Mouse (Mus musculus) MEL (cell line): Measurements from ENCODE around the gene Grpel1. TPM values are rescaled to one million over a fixed set of nuclear protein-coding genes. Genes with fewer than 3 reads are reported as not detected.

Experiments
- DNase-seq: peaks from one replicate; pipeline ENCODE4 v3.0.0; 2011; ENCODE audit warnings: low read depth, low spot score
- H3K27ac ChIP-seq: 2 replicates; pipeline ENCODE4 v1.5.1; 2012; ENCODE audit warnings: low read depth, mild to moderate bottlenecking, control low read depth, low read length, moderate library complexity; ENCODE audit not compliant: control insufficient read depth
- H3K27me3 ChIP-seq, 2 experiments: fragments of 150-350 bp in 1 of 2; sonication (generic) in 1 of 2; 2 replicates each; pipeline ENCODE4 v1.6.1; 2012; ENCODE audit warnings: low read length in 2 of 2, mild to moderate bottlenecking in 2 of 2, improper control_type of control experiment in 1 of 2, moderate library complexity in 1 of 2; ENCODE audit not compliant: insufficient read depth in 2 of 2, control insufficient read depth in 1 of 2
- H3K36me3 ChIP-seq, 2 experiments: 2 replicates each; pipeline ENCODE4 v1.6.1; 2012 to 2014; ENCODE audit warnings: low read length in 2 of 2, improper control_type of control experiment in 1 of 2, inconsistent platforms in 1 of 2, mild to moderate bottlenecking in 1 of 2; ENCODE audit not compliant: insufficient read depth in 2 of 2, control insufficient read depth in 1 of 2
- H3K4me1 ChIP-seq, 2 experiments: fragments of 150-350 bp in 1 of 2; sonication (generic) in 1 of 2; 2 replicates each; pipeline ENCODE4 v1.6.1; 2012; ENCODE audit warnings: low read length in 2 of 2, improper control_type of control experiment in 1 of 2, mild to moderate bottlenecking in 1 of 2; ENCODE audit not compliant: insufficient read depth in 2 of 2, control insufficient read depth in 1 of 2
- H3K4me3 ChIP-seq, 2 experiments: fragments of 150-350 bp in 1 of 2; sonication (generic) in 1 of 2; 2 replicates each; pipeline ENCODE4 v1.5.1; 2012; ENCODE audit warnings: low read depth in 2 of 2, low read length in 2 of 2, mild to moderate bottlenecking in 2 of 2, moderate library complexity in 2 of 2, control low read depth in 1 of 2, improper control_type of control experiment in 1 of 2; ENCODE audit not compliant: control insufficient read depth in 1 of 2, insufficient read depth in 1 of 2
- H3K79me2 ChIP-seq: 2 replicates; pipeline ENCODE4 v1.6.1; 2012; ENCODE audit warnings: mild to moderate bottlenecking, low read length, moderate library complexity; ENCODE audit not compliant: control insufficient read depth, poor library complexity, insufficient read depth
- H3K9ac ChIP-seq: 2 replicates; pipeline ENCODE4 v1.6.1; 2012; ENCODE audit warnings: low read depth, mild to moderate bottlenecking, control low read depth, low read length, moderate library complexity; ENCODE audit not compliant: control insufficient read depth, poor library complexity, severe bottlenecking
- H3K9me3 ChIP-seq: fragments of 150-350 bp; sonication (generic); replicated peaks from 2 replicates; pipeline ENCODE4 v1.6.1; 2012; ENCODE audit warnings: mild to moderate bottlenecking, low read length, improper control_type of control experiment, moderate library complexity; ENCODE audit not compliant: insufficient read depth
- CHD1 ChIP-seq: IDR thresholded peaks from 2 replicates; pipeline ENCODE4 v1.6.1; 2012; ENCODE audit warnings: low read depth, mild to moderate bottlenecking, inconsistent platforms, low read length, improper control_type of control experiment
- CHD2 ChIP-seq: IDR thresholded peaks from 2 replicates; pipeline ENCODE4 v1.6.1; 2011; ENCODE audit warnings: low read length, improper control_type of control experiment
- E2F4 ChIP-seq: IDR thresholded peaks from 2 replicates; pipeline ENCODE4 v1.6.1; 2011; ENCODE audit warnings: low read depth, low read length, improper control_type of control experiment, borderline replicate concordance
- ELF1 ChIP-seq: IDR thresholded peaks from 2 replicates; pipeline ENCODE4 v1.6.1; 2014; ENCODE audit warnings: low read depth, mild to moderate bottlenecking, inconsistent platforms, low read length, improper control_type of control experiment, moderate library complexity
- GATA1 ChIP-seq: IDR thresholded peaks from 2 replicates; pipeline ENCODE4 v1.6.1; 2011; ENCODE audit warnings: low read depth, low read length, improper control_type of control experiment
- MAFK ChIP-seq: IDR thresholded peaks from 2 replicates; pipeline ENCODE4 v1.6.1; 2011; ENCODE audit warnings: low read depth, mild to moderate bottlenecking, low read length, improper control_type of control experiment, borderline replicate concordance
- MAX ChIP-seq: IDR thresholded peaks from 2 replicates; pipeline ENCODE4 v1.6.1; 2011; ENCODE audit warnings: low read length, improper control_type of control experiment
- MAZ ChIP-seq: IDR thresholded peaks from 2 replicates; pipeline ENCODE4 v1.6.1; 2012; ENCODE audit warnings: low read depth, mild to moderate bottlenecking, inconsistent platforms, low read length, improper control_type of control experiment
- MEF2A ChIP-seq: IDR thresholded peaks from 2 replicates; pipeline ENCODE4 v1.6.1; 2014; ENCODE audit warnings: low read depth, mild to moderate bottlenecking, inconsistent platforms, low read length, improper control_type of control experiment; ENCODE audit not compliant: poor library complexity, insufficient replicate concordance, severe bottlenecking; ENCODE audit errors: extremely low read depth
- NELFE ChIP-seq: IDR thresholded peaks from 2 replicates; pipeline ENCODE4 v1.6.1; 2011; ENCODE audit warnings: low read depth, low read length, improper control_type of control experiment
- NRF1 ChIP-seq: IDR thresholded peaks from 2 replicates; pipeline ENCODE4 v1.6.1; 2014; ENCODE audit warnings: low read depth, mild to moderate bottlenecking, inconsistent platforms, low read length, improper control_type of control experiment, moderate library complexity; ENCODE audit not compliant: poor library complexity, insufficient read depth, severe bottlenecking
- POLR2AphosphoS2 ChIP-seq: IDR thresholded peaks from 2 replicates; pipeline ENCODE4 v1.6.1; 2011; ENCODE audit warnings: low read length, improper control_type of control experiment
- POLR2AphosphoS5 ChIP-seq: IDR thresholded peaks from 2 replicates; pipeline ENCODE4 v1.6.1; 2012; ENCODE audit warnings: low read depth, borderline replicate concordance, mild to moderate bottlenecking, inconsistent platforms, low read length, moderate library complexity, mixed read lengths
- SIN3A ChIP-seq: IDR thresholded peaks from 2 replicates; pipeline ENCODE4 v1.6.1; 2012; ENCODE audit warnings: low read length, improper control_type of control experiment, inconsistent platforms
- TCF12 ChIP-seq: IDR thresholded peaks from 2 replicates; pipeline ENCODE4 v1.6.1; 2014; ENCODE audit warnings: low read depth, mild to moderate bottlenecking, inconsistent platforms, low read length, improper control_type of control experiment, moderate library complexity
- USF2 ChIP-seq, 2 experiments: IDR thresholded peaks; 2 replicates each; pipeline ENCODE4 v1.6.1; 2011 to 2012; ENCODE audit warnings: improper control_type of control experiment in 2 of 2, low read length in 2 of 2, borderline replicate concordance in 1 of 2, inconsistent platforms in 1 of 2, low read depth in 1 of 2, mild to moderate bottlenecking in 1 of 2; ENCODE audit not compliant: insufficient read depth in 1 of 2
- polyA plus RNA-seq, 2 experiments: library from polyadenylated mRNA; stranded (reverse) in 1 of 2; unstranded in 1 of 2; fragments of >175 nt in 1 of 2; fragments of >200 nt in 1 of 2; gene quantifications; 2 replicates each; pipeline versions ENCODE4 v1.2.1 to v1.2.4; 2012; ENCODE audit warnings: low replicate concordance in 2 of 2, low read depth in 1 of 2; ENCODE audit not compliant: insufficient read length in 2 of 2, insufficient read depth in 1 of 2, missing spikeins in 1 of 2
- total RNA-seq: library from RNA; depleted of rRNA; stranded (reverse); fragments of 300-350 nt; gene quantifications from 2 replicates; pipeline ENCODE4 v1.2.3, GENCODE M21; 2012

The Grpel1 gene
- total and polyA plus RNA-seq, 3 experiments: 41.1 to 87.4 (median 75.7) TPM

DNA sequence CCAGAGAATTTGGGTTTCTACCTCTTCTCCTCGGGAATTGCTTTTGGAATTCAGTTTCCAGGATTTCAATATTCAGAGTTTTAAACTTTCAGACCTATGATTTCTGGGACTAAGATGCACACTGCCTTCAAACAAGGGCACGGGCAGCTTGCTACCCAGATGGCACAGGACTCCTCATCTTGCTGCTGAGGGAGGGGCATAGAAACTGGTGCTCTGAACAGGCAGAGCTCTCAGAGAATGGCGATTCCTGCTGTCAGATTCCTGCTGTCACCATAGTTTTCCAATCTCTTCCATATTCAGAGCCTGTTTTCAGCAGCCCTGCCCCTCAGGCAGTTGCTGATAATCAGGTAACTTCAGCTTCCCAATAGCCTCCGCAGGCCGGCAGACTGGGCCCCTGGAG lies 50.8 kb downstream of the Grpel1 start:
- no peak for DNase-seq
- Histone ChIP-seq H3K27ac (no peak overlapping the region; the same call in 1 of the 2 replicates), H3K9me3 (no peaks in the 10 kb centered on the region), H3K36me3 (peaks cover 3 to 11% of the 10 kb centered on the region in 2 experiments; a peak in 3 of 4 replicates), H3K4me3 (no peak overlapping the region), H3K4me1 (no peaks in the 10 kb centered on the region), H3K9ac (no peak overlapping the region), H3K27me3 (no peaks in the 10 kb centered on the region), H3K79me2 (no peaks in the 10 kb centered on the region)
- TF ChIP-seq MAX: no peak
- TF ChIP-seq MAFK: no peak
- TF ChIP-seq CHD2: no peak

DNA sequence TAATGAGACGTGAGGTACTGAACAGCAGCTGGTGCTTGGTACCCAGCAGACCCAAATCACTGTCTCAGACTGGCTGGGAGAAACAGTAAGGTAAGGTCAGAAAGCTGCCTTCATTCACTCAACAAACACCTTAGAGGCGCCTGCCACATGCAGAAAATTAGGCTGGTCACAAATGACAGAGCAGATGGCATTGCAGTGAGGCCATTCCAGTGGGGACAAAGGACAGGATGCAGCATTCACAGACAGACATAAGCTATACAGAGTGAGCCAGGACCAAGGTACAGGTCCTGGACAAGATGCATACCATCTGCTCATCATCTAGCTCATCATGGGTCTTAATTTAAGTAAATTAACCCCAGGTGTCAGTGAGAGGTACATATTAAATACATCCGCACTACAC lies 52.8 kb downstream of the Grpel1 start:
- no peak overlapping the region for H3K9ac ChIP-seq
- H3K36me3 ChIP-seq: peaks cover 6 to 13% of the 10 kb centered on the region in 2 experiments

DNA sequence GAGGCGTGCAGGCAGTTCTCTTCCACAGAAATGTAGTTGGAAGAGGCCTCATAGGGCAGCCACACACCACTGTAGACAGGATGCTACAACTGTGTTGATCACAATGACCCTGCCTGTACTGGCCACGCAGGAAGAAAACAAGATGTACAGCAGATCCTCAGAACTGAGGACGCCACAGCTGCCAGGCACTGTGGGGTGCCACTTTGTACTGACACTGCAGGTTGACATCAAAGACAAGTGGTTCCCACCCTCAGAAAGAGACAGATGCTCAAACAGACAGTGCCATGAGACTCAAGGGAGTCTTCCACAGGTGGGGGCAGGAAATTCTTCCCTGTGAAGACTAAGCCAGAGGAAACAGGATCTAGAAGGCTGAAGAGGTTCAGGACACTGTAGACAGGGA lies 55.0 kb downstream of the Grpel1 start:
- DNase-seq: no peak
- Histone ChIP-seq H3K36me3 (peaks cover 4 to 24% of the 10 kb centered on the region in 2 experiments), H3K4me3 (no peak overlapping the region)

More for the DNA sequence above, 52.8 kb downstream of the Grpel1 start:
- H3K4me1 ChIP-seq: peaks cover 0 to 1% of the 10 kb centered on the region in 2 experiments; a peak in 1 of 4 replicates
- no peaks in the 10 kb centered on the region for H3K9me3 ChIP-seq
- no peak overlapping the region for H3K4me3 ChIP-seq
- DNase-seq: no peak
- no peaks in the 10 kb centered on the region for H3K27me3 ChIP-seq
- H3K27ac ChIP-seq: no peak overlapping the region
- TF ChIP-seq USF2 (IDR thresholded peaks at IDR 0.05; ENCODE audit: borderline replicate concordance in 1 of 2, insufficient read depth in 1 of 2, low read depth in 1 of 2, low read length in 2 of 2) (no peak), POLR2AphosphoS2 (no peak), MAX (no peak), E2F4 (no peak), ELF1 (no peak), TCF12 (no peak), SIN3A (no peak), CHD1 (no peak), NRF1 (no peak), POLR2AphosphoS5 (no peak), MAZ (no peak)
- H3K79me2 ChIP-seq: no peaks in the 10 kb centered on the region

More for the DNA sequence above, 55.0 kb downstream of the Grpel1 start:
- H3K27me3 ChIP-seq: no peaks in the 10 kb centered on the region
- peaks cover 12 to 21% of the 10 kb centered on the region in 2 experiments for H3K4me1 ChIP-seq
- H3K79me2 ChIP-seq: no peaks in the 10 kb centered on the region
- H3K27ac ChIP-seq: no peak overlapping the region
- TF ChIP-seq GATA1: no peak
- no peak for TF ChIP-seq TCF12
- no peak for TF ChIP-seq CHD1
- no peak for TF ChIP-seq MEF2A
- TF ChIP-seq MAZ: no peak
- no peak for TF ChIP-seq NELFE
- TF ChIP-seq POLR2AphosphoS2: no peak
- TF ChIP-seq MAFK: no peak
- H3K9ac ChIP-seq: no peak overlapping the region
- H3K9me3 ChIP-seq: no peaks in the 10 kb centered on the region
